Mouse (Mus musculus) stomach, postnatal 0 days (tissue): ENCODE measurements at regions not wholly inside any gene's neighbourhood (a gene's known extent, or its start where the extent isn't known, plus 50 kb on each side); places are given as distances from the start of the nearest gene placed in this dataset.

ENCODE experiments used
- CTCF ChIP-seq: IDR thresholded peaks from 2 replicates; pipeline ENCODE4 v1.5.1; 2016; ENCODE audit warnings: antibody characterized with exemption, low read depth, mild to moderate bottlenecking, moderate library complexity
- EP300 ChIP-seq: optimal IDR thresholded peaks from 2 replicates; pipeline ENCODE3; 2016; ENCODE audit warnings: antibody characterized with exemption

DNA sequence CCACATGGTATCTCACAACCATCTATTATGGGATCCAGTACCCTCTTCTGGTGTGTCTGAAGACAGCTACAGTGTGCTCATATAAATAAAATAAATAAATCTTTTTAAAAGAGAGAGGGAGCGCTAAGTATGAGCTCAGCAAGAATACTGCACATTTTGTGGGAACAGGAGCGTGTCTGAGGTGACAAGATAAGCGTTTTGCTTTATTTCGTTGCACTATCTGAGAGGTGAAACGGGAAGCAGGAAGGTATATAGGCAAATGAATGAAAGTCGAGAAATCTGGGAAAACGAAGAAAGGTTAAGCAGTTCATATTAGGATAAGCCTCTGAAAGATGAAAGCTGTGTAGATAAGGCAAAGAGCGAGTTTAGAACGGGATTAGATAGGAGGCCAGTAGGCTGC lies 61.7 kb upstream of the Foxn3 start:
- TF ChIP-seq CTCF (no peak), EP300 (no peak)
